Mouse (Mus musculus) liver, adult 10 weeks (tissue): ENCODE results near the gene Sstr4. TPM values are rescaled to one million over a fixed set of nuclear protein-coding genes. Genes with fewer than 3 reads are reported as not detected.

Experiments used
- polyA plus RNA-seq: library from polyadenylated mRNA; stranded (reverse); fragments of 350-450 nt; fragmentation: Illumina TruSeq; extraction: RNeasy Lipid Tissue Mini Kit (QIAGEN cat#74804); gene quantifications from one replicate; pipeline ENCODE4 v1.2.3, GENCODE M21; 2014; ENCODE audit warnings: low read depth, low replicate concordance

The Sstr4 gene
- not detected for polyA plus RNA-seq

GRCm38 (mm10) chr2:148395131-148396051 is at the start of gene Sstr4:
Sstr4 (plus strand) TSS chr2:148395344.

GRCm38 (mm10) chr2:148407870-148408760 is 13.0 kb downstream of the Sstr4 start, which contains the start of gene Thbd:
Thbd (minus strand) TSS chr2:148408188.

GRCm38 (mm10) chr2:148443249-148443958 is 48.3 kb downstream of the Sstr4 start, which contains the start of gene Cd93:
Cd93 (minus strand) TSS chr2:148443563.

Other genes starting within 250 kb of the Sstr4 start
- gene Thbd, start 12.8 kb downstream of the Sstr4 start, polyA plus RNA-seq, result 2.5 TPM
- 3.7 TPM for gene Cd93, start 48.2 kb downstream of the Sstr4 start, polyA plus RNA-seq